Mouse (Mus musculus): ENCODE measurements around the gene Sox11.

Gene Sox11

DNA sequence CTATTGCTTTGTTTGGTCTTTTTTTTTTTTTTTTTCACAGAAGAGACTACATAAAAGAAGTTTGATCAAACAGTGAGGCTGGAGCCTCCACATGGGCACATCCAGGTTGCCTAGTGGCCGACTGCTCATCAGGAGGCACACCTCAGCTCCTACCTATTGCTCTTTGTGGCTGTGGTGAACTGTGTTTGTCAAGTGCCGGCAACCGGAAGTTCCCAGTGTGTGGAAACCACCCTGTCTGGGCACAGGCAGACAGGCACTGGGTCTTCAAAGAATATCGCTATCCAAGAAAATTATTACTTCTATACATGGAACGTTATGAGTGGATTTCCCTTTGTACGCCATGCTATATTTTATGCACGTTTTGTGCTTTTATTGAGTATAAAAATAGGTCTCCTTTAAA is 6.0 kb downstream of the Sox11 start:
- no peak for DNase-seq

DNA sequence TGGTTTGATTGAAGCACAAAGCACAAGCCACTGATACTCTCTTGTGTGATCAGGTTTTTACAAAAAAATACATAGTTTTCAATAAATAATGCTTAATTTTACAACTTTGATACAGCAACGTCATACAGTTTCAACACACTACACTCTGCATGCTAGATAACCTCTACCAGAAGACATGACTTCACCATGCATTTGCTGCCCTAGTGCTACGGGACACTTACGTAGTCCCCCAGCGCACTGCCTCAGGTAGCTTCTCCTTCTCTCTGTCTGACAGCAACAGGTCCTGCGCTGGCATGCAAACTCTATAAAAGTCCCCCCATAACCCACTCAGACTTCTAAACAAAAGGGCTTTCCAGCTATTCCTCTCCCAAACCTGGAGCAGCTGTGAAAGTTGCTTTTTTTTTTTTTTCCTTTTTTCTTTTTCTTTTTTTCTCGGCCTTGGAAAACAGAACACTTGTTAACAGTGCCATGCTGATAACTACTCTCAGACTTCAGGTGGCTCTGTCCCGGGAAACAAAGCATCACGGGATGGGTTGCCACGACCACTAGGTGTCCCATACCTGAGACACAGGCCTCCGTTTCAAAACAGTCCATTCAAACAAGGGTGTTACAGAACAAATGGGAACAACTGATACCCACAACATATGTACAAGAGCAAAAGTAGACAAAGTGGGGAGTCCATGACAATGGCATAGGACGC is 6.9 kb downstream of the Sox11 start:
- no peak for DNase-seq

GRCm38 (mm10) chr12:27333590-27333989 is 8.8 kb downstream of the Sox11 start:
- no peak for DNase-seq

- DNase-seq: no peak
Measured at GRCm38 (mm10) chr12:27323423-27323822, 19.0 kb downstream of the Sox11 start.

GRCm38 (mm10) chr12:27320705-27321104 is 21.7 kb downstream of the Sox11 start:
- DNase-seq: no peak

GRCm38 (mm10) chr12:27312985-27313384 is 29.4 kb downstream of the Sox11 start:
- DNase-seq: no peak

GRCm38 (mm10) chr12:27311854-27312466 is 30.4 kb downstream of the Sox11 start:
- DNase-seq: no peak

DNA sequence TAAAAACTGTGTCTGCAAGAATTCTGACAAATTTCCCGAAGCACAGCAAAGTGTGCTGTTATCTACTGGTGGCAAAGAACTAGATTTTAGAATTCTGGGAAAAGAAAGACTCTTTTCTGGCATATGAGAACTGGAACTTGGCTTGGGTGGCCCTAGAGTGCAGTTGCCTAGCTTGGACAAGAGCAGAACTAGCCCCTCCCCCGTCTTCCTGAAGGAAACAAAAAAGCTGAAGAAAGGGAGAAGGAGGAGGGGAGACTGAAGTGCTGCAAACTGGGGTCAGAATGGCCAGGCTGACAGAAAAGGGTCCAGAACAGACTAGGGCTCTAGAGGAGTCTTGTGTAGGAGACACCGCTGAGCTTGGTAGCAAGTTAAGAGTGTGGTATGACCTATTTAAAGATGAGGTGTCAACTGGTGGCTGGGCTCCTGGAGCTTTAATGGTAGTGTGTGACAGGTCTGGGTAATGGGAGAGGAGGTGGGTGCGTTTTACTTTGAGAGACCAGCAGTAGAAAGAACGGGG is 31.0 kb downstream of the Sox11 start:
- DNase-seq: no peak

DNA sequence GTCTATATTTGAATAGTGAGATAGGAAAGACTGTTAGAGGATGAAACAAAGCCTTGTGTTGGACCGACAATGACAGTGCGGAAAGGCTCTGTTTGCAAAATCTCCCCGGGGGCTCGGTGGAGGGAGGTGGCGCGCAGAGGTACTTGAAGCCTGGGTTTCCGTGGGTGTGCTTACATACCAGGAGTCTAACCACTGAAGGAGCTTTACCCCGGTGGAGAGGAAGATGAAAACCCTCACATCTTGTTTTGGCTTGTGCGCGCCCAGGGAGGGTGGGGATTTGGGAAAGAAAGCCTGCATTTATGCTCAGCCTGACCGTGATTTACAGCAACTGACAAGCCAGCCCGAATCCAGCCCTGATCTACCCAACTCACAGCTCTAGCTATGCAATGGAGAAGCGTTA is 31.7 kb downstream of the Sox11 start:
- no peak for DNase-seq

DNA sequence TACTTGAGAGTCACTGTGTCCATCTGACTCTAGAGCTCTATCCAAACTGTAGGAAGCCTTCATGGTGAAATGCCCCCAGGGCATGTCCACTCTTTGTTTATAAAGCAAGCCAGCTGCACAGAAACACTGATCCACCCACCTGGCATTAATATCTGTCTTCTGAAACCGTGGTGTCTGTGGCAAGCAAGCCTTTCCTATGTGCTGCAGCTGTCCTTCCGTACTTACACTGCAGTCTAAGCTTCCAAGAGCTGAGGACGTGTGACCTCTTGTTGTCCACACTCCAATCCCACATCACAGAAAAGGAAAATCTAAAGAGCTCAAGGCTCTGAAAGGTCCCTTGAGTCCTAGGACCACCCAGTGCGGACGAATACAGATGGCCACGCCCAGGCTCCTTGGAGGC is 32.4 kb downstream of the Sox11 start:
- DNase-seq: no peak

GRCm38 (mm10) chr12:27304713-27305437 is 37.5 kb downstream of the Sox11 start:
- no peak for DNase-seq

GRCm38 (mm10) chr12:27303190-27303589 is 39.2 kb downstream of the Sox11 start:
- no peak for DNase-seq

DNA sequence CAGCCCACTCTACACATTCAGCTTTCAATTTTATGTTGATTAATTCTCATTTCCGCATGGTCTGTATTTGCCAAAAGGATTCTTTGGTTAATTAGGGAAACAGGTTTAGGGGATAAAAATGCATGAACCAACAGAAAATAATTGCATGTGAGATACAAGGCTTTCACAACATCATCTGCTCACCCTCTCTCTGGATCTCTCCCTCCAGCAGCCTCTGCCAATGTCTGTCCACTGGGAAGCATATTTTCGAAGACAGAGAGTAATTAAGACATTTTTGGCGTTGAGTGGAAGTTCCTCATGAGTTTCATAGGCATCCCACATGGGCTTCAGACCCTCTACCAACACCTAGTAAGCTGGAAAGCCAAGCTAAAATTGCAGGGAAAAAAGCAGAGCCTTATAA is 43.7 kb downstream of the Sox11 start:
- DNase-seq: no peak

DNA sequence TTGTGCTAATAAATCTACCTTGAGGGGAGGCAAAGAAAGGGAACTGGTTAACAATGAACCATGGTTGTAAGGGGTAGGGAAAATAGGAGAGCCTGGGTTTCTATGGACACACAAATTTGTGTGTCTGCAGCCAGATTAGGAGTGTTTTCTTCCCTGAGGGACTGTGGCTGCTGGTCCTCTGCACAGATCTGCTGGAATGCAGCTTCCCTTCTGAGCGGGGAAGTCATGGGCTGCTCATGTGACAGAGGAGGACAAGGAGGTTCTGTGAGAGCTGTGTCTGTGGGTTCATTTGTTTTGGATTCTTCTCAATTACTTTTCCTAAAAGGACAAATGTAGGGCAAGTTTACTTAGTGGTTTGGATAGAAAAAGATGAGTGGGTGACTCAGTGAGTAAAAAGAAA is 48.2 kb downstream of the Sox11 start:
- no peak for DNase-seq

DNA sequence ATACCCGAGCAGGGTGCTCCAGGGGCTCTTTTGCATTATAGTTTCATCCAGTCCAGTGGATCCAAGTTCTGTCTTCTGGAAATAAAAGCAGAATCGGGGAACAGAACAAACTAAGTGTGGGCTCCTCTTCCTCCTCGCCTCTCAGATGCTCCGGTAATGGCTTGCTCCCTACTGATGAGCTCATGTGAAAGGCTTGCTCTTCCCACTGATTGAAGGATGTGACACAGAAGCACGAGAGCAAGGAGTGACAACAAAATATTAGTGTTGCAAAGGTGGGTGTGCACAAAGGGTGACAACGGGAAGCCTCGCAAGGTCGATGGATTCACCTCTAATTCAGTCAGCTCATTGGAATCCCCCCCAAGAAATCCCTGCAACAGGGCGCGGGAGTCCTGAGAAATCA is 48.6 kb downstream of the Sox11 start:
- DNase-seq: no peak

GRCm38 (mm10) chr12:27293208-27293607 is 49.2 kb downstream of the Sox11 start:
- no peak for DNase-seq

Data from cerebellum, adult 18-20 months (tissue).